Mouse (Mus musculus) thymus, adult 2 months (tissue): Measurements from ENCODE around the gene Ascc2.

Source experiments
- CTCF ChIP-seq: fragments of 200-500 bp; IDR thresholded peaks from 2 replicates; pipeline ENCODE4 v1.5.1; 2012; ENCODE audit warnings: mild to moderate bottlenecking, control low read depth, low read length, moderate library complexity, borderline replicate concordance; ENCODE audit not compliant: control insufficient read depth, poor library complexity, insufficient read depth; ENCODE audit errors: extremely low read depth
- POLR2A ChIP-seq: fragments of 200-500 bp; IDR thresholded peaks from 2 replicates; pipeline ENCODE4 v1.6.1; 2012; ENCODE audit warnings: mild to moderate bottlenecking, low read length, control low read depth, moderate library complexity; ENCODE audit not compliant: control insufficient read depth, poor library complexity, insufficient read depth; ENCODE audit errors: extremely low read depth

DNA sequence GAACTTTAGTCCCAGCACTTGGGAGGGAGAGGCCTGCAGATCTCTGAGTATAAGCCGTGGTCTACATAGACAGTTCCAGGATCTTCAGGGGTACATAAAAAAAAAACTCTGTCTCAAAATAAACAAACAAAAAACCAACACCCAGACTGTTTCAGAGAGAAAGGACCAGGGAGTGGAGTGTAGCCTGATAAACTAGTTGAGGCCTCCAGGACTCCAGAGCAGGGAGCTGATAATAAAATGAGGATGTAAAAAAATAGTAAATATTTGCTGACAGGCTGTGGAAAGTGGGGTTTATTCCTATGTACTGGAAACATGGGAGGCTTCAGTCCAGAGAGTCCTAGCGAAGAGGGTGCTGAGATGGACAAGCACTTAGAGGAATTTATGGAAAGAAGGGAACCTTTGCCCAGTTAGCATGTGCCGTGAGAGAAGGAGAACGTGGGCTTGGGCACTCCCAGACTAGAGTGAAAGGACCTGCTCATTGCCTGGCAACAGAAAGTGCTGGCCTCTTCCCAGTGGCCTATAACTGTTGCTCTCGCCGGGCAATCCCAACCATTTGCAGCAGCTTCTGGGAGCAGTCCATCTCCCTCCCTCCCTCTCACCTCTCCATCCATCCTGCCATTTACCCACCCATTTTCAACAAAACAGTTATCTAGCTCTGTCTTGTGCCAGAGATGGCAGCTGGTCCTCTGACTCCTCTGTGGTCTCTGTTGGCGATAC lies 22.9 kb downstream of the Ascc2 start:
- TF ChIP-seq CTCF = no peak
- TF ChIP-seq POLR2A = no peak
